Mouse (Mus musculus): ENCODE data around the gene Vps51.

GRCm38 (mm10) chr19:6067011-6067723 is 9.9 kb downstream of the Vps51 start:
- TF ChIP-seq EP300 (IDR thresholded peaks at IDR 0.05; ENCODE audit: low read depth) (no peak), CTCF (IDR thresholded peaks at IDR 0.05; ENCODE audit: low read depth) (peak; percentile 81)

All from heart, postnatal 0 days (tissue).